Mouse (Mus musculus): ENCODE measurements around the gene Gng12.

- TF ChIP-seq EP300 (IDR thresholded peaks at IDR 0.05) (no peak), CTCF (IDR thresholded peaks at IDR 0.05) (no peak)
Observed at GRCm38 (mm10) chr6:67057574-67057973, 161.4 kb downstream of the Gng12 start.
